Mouse (Mus musculus) frontal cortex, postnatal 36 days (tissue): ENCODE results near the gene Abr.
A peak's percentile ranks its signal among the peaks of the same experiment; 100 is the strongest.

ENCODE experiments used
- DNase-seq, 2 experiments: peaks; one replicate each; pipeline ENCODE4 v3.0.0; 2022; ENCODE audit warnings: low spot score in 2 of 2

Gene Abr

DNA sequence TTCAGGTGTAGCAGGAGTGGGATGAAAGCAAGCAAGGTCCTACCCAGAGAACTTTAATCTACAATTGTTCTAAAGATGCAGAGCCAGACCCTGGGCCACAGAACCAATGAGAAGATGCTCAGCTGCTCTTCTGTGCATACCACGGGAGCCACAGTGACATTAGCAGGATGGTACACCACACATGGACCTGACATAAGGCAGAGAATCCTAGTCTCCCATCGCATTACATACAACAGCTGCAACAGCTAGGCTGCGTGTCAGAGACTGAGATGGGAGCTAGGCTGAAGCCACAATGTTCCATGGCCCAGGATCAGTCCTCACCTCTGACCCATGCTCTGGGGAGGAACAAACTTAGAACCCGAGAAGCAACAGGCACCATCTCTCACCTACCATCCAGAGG lies 104.0 kb downstream of the Abr start:
- DNase-seq: no peak

DNA sequence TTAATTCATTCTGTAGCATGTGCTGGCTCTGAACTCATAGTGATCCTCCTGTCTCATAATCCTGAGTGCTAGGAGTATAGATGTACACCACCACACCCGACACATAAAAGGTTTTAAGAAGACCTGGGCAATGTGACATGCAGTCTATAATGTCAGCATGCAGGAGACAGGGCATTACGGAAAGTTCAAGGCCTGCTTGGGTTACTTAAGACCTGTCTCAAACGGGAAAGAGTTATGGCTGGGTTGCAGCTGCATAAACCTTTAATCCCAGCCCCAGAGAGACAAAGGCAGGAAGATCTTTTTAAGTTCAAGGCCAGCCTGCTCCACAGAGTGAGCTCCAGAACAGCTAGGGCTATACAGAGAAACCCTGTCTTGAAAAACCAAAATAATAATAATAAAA lies 105.2 kb downstream of the Abr start:
- no peak for DNase-seq

DNA sequence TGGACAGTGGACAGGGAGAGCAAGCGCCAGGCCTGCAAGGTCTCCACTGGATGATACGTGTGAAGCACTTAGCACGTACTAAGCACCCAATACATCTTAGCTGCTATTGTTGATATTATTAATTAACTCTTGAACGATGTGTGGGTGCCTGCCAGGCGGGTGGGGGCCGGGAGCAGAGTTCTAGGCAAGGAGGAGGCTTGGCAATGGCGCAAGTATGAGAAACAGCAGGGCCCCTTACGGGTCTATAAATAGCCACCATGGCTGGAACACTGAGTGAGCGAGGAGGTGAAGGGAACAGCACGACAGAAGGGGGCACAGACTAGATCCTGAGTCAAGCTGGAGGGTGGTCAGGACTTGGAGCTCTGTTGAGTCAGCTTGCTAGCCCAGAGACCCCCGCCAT lies 107.0 kb downstream of the Abr start:
- no peak for DNase-seq

DNA sequence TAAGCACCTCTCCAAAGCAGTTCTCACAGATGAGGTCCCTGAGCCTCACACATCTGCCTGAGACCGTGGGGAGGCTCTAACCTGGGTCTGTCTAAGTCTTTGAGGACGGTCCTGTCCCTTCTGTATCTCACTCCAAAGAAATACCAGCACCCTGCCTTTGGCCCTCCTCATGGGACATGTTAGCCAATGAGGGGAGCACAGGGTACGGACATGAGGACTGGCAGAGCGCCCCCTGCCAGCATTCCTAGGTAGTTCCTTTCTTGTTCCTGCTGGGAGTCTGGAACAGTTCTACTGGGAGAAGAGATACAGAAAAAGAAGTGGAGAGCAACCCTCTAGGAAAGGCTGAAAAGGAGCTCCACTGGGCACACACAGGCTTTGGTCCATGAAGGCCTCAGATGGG lies 111.1 kb downstream of the Abr start:
- DNase-seq: no peak

DNA sequence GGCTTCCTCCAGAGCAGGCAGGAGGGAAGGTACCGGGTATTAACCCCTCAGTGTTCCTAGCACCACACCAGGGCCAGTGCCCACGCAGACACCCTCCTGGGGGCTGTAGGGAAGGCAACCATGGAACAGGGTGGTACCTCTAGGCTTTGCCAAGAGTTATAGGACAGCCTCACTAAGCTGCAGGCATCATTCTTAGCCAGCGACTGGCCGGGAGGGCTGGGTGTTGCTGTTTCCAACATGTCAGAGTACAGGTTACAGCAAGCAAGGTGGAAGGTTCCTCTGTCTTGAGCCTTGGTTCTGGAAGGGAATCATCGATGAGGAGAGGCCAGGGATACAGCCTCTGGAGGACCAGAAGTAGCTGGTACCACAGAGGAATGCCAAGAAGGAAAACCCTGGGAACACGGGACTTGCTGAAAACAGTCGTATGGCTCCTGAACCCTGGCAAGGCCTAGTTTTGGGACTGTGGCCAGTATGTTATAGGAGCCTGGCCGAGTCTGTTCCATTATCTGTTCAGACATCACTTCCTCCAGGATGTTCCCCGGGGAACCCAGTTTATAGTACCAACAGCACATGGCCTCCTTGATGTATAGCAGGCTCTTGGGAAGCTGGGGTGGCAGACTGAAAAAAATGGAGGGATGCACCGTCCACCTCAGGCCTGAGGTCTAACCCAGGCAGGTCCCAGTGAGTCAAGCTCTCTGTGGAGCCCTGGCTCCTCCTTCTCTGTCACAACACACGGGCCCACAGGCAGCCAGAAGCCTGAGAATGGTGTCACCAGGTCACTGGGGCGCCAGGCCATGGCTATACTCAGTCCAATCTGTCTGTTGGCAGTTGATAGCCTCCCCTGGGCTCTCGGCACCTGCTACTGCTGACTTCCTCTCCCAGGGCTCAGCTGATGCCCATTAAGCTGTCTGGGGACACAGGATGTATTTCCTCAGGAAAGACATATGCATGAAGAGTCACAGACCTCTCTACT lies 112.1 kb downstream of the Abr start:
- DNase-seq: no peak

DNA sequence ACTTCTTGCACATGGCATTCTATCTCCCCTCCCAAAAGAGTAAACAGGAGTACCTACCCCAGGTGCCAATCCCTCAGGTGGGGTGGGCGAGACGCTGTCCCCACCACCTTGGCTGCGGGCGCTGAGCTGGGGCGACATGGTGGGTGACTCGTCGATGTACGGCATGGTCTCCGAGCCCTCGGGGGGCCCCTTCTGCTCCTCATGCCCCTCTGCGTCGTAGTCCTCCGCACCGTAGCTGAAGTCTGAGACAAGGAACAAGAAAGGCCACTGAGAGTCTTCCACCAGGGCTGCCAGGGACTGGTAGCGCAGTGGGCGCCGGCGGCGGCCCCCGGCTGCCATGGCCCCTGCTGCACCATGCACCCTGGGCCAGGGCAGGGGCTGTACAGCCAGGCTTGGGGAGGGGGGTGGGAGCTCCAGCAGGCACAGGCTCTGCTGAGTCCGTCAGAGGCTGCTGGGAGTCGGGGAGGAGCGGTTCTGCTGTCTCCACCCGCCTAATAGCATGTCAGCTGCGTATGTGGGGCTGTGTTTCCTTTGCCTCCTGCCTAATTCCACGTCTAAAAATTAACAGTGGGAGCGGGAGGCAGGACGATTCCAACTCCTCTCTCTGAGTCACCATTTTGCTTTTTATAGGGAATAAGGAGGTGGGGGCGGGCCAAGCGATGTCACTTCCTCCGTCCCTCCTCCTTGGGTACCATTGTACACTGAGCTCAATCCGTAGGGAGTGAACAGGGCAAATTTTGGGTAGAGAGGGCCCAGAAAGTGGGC lies 113.1 kb downstream of the Abr start:
- peak; percentile 79 to 83 for DNase-seq

DNA sequence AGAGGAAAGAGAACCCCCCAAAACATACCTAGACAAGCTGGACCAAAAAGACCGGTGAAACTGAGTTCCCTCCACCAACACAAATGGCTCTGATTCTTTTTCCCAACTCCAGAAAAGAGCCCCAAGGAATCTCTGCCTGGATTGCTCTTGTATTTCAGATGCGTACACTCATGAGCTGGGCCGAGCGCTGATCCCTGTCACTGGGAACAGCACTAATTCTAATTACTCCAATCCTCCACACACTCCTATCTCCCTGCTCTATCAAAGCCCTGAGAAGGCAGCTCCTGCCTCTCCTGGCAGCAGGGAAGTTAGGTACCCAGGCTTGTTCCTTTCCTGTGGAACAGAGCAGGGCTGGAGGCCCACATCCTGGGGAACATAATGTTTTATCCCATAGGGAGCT lies 114.0 kb downstream of the Abr start:
- no peak for DNase-seq

DNA sequence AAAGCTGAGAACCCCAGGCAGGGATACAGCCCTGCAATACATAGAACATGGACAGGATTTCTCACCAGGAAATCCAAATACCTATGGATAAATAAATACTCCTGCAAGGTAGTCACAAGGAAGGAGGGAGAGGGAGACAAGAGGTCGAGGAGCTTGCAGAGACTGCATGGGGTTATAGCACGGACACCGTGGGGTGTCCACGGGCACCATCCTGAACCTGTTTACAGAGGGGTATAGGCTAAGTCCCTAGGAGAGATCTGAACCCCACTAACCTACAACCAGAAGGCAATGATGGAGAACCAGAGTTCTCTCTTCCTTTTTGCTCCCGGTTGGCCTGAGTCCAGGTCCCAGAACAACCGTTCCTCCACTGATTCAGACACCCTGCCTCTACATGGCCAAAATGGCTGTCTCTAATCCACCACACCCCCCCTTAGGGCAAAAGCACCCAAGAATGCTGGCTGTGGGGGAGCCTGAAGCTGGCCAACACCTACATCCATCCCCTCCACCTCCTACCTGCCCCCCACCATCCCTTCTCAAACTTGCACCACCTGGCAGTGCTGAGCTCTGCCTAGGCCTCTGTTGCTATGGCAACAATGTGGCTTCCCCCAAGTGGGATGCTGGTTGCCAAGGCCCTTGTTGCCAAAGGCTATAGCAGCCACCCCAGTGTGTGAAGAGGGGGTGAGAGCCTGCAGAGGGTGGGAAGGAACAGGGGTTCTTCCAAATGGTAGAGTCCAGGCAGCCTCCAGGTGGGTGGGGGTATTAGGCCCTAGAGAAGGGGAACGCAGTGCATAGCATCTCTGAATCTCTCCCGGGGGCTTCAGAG lies 114.6 kb downstream of the Abr start:
- DNase-seq: peak; percentile 76 to 78

DNA sequence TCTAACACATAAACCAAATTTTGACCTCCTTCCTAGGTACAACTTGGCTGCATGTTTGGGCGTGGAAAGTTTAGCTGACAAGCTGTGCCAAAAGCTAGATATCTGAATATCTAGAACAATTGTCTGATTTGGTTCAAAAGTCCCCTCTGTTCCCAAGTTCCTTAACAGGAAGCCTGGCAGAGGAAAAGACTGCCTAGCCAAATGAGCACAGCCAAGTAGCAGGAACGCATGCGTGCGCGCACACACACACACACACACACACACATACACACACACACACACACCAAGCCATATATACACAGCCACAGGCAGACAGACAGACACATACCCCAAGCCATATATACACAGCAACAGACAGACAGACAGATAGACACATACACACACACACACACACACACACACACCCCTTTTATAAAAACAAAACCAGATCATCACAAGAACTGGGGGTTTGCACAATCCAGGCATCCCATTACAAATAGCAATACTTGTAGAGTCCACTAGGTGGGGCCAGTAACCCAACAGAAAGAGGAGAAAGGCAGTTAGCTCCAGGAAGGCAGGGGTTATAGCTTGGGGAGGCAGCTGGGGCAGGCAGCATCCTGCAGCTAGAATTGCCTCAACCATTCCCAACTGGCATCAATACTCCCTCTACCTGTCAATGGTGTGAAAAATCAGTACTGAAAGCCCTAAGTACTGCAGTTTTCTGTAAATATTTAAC lies 115.4 kb downstream of the Abr start:
- peak; percentile 67 to 80 for DNase-seq

DNA sequence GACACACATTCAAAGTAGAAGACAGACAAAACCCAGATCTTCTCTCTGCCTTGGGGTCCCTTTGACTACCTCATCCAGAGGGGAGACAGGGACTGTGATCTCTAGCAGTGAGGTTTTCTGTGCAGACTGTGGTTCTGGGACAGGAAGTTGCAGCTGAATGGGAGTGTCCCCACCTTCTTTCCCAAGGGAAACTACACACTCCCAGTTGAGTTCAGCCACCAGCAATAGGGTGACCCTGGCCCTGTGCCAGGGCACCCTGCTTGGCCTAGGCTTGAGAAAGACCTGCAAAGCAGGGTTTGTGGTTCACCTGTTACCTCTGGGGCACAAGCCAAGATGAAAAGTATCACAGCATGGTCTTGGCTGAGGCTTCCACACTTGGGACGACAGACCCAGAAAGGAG lies 117.0 kb downstream of the Abr start:
- DNase-seq: no peak

DNA sequence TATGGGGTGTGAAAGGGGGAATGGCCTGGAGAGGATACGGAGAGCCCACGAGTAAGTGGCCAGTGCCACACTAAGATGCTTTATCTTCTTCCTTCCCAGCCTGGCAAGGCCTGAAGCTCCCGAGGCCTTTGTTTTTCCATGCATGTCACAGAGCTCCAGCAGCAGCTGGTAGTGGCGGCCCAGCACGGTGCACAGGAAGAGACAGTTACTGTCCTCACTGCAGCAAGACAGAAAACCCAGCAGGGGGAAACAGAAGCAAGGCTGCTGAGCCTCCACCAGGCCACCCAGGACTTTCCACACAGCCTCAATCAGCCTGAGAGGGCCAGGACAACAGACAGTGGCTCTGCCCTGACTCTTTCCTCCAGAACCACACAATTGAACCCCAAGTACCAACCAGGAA lies 118.1 kb downstream of the Abr start:
- DNase-seq: no peak

DNA sequence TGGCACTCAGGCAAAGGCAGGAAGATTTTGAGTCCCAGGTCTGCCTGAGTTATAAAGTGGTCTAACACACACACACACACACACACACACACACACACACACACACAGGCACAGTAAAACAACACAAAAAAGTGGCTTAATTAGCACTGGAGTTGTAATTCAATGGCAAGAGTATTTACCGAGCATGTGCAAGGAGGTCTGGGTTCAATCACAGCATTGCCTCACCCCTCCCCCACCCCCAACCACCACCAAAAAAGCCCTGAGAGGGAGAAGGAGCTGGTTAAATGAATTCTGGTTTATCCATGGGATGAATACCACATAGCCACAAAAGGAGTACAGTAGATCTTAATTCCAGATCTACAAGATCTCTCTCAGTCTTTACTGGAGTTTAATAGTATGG lies 122.1 kb downstream of the Abr start:
- no peak for DNase-seq

DNA sequence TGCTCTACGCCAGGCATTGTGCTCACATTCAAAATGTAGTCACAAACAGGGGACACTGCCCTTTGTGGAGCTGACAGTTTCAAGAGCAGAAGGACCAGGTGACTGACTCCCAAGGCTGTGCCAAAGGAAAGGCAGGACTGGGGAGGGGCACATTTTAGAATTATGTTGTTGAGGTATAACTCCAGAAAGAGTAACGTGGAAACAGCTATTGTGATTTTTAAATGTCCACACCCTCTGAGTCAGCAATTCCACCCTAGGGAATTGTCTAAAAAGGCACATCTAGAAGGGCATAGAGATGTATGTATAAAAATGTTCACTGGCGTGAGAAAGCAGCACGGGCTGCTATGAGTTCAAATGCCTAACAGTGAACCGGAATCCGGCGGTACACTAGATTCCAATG lies 122.5 kb downstream of the Abr start:
- DNase-seq: no peak

DNA sequence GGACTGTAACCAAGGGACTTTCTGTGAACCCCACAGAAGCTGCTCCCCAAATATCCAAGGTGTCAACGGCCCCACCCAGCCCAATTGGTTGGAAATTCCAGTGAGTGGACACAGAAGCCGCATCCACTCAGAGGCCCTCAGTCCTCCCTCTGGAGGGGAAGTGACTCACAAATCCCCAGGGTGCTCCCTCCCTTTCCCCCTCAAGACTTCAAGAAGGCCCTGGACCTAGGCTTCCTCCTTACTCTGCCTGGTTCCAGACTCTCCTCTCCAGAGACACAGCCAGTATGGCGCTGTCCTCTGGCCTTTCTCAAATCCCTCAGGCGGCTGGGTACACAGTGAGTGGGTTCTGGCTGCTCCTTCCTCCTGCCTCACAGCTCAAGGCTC lies 124.4 kb downstream of the Abr start:
- no peak for DNase-seq

DNA sequence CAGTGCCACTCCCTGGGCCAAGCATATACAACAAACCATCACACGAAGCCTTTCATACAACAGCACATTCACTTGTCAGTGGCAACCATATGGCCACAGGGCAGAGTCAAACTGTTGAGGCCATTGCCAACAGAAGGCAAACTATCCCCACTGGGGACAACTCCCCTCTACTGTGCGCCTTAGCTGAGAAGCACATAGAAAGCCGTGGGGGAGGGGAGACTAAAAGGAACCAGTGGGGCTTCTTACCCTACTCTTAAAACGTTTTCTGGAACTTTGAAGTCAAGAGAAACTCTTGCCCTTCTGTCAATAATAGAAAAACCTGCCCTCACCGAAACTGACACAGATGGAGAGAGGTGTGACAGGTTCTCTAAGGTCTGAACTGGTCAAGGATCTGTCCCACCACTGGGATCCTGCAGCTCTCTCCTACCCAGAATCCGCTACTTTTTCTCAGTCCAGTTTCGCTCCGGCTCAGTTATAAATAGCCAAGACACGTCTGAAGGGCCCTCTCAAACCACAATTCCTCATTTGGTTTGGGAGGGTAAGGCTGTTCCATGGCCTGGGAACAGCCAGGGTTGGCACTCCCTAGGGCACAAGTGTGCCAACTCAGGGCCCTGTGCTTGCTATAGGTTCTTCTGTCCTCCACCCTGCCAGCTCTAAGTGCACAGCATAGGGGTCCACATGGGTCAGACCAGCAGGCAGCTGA lies 124.9 kb downstream of the Abr start:
- DNase-seq: no peak

DNA sequence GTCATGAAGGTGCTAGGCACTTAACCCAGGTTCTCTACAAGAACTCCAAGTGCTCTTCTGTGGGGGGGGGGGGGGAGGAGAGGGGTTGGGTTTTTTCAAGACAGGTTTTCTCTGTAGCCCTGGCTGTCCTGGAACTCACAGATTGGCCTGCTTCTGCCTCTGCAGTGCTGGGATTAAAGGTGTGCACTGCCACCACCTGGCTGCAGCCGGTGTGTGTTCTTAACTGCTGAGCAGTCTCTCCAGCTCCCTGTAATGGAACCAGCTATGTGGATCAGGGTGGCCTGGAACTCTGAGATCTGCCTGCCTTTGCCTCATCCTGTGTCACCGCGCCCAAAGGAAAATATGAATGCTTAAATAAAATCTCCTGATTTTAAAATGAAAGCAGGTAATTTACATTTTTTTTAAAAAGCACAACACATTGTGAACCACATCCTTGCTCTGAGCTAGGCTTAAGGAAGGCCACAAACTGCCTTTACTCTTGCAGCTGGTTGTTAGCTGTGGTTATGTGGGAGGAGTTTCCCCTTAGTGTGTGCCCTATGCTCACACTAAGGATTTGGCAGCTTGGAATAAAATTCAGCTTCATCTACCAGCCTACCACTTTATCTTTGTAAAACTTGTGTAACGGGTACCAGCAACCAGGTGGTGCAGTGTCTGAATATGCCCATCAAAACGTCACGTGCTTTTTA lies 125.9 kb downstream of the Abr start:
- no peak for DNase-seq

DNA sequence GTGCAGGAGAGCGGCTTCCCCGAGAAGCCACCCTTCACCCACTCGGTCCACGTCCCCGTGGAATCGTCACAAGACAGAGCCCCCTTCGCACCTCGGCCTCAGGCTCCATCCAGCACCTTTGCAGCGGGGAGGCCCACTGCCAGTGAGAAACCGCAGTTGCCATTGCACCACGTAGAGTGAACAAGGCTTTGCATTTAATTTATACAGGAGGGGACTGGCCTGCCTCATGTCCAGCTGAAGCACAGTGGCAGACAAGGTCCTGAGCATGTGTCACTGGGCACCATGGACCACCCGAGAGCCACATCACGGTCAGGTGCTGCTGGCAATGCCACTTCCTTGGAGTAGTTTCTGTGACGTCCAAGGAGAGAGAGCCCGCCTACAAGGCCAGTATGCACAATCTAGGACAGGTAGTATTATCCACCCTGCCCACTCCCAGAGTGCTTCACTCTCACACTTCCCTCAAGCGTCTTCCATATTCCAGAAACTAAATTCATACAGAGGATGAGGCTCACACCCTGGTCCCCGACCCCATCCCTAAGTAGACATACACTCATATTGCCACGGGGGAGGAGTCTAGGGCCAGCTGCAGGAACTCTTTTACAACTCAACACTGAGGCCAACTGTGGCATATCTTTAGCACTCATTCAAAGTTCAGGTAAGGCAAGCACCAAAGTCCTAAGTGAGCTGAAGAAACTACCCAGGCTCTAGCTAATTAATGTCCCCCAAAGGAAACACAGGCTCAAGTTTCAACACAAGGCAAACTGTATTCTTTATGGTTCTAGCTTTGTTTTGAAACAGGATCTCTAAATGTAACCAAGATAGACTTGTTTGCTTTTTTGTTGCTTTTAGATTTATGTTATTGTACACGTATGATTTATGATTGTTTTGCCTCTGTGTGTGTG lies 126.7 kb downstream of the Abr start:
- no peak for DNase-seq

DNA sequence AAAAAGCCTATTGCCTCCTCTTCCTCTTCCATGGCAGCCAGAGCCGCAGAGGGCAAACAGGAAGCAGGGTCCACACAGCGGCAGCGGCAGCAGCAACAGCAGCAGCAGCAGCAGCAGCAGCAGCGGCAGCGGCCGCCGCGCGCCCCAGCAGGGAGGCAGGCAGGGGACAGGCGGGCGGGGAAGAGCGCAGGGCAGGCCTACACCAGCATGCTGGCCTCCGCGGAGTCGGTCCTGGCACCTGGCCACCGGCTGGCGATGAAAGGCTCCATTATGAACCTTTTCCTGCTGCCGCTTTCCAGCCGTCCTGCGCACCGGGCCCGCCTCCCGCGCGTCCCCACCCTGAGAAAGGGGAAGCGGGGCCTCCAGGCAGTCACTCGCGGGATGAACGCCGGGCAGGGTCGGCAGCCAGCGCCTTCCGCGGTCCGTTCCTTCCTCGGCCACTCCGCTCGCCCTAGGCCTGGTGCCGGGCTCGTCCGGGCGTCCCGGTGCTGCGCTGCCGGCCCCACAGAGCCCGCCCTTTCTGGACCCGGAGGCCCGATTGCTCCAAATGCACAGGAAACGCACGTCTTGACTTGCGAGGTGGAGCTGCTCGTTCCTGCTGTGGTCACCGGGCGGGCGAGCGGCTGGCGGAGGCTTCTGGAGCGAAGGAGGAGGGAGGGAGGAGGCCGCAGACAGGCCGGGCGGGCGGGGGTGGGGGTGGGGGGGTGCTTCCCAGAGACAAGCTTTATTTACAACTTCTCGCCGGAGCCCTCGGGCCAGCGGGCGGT lies 127.6 kb downstream of the Abr start:
- peak; percentile 79 to 81 for DNase-seq
